Mouse (Mus musculus): ENCODE data around the gene Myo1g. TPM values are rescaled to one million over a fixed set of nuclear protein-coding genes. Genes with fewer than 3 reads are reported as not detected.

Myo1g gene
- 0.04 TPM for polyA plus RNA-seq (2012; fragmentation: generic; extraction: Trizol)
- long read RNA-seq, experiment 1: 0 reads
- long read RNA-seq, experiment 2: 0 reads

DNA sequence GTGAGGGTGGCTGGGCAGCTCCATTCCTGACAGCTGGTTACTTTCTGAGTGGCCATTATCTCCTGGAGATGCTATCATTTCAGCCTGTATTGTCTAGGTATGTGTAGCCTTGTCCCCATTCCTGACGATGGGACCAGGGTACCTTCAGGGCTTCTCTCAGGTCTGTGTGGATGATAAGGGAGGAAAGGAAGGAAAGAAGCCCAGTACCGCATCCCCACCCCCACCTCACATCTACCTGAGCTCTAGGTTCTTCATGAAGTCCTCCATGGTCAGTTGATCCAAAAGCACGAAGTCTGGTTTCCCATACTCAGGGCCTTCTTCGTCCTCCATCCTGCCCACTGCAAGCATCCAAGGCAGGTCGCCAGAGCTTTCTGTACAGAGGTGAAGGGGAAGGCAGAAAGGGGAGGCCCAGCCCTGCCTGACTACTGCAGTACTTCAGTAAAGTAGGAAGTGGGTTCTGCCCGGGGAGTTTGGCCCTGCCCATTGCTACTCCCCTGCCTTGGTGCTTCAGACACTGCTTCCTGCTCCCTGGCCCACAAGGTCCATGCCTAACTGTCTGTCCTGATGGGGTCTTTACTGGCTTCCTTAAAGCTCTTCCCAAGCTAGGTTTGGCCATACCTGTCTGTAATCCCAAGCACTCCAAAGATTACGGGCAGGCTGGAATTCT lies at the start of gene Myo1g:
Gene Myo1g (minus strand): TSS at position 459 of the 667 bp plus-strand sequence.
- H3ac ChIP-seq (ENCODE audit: control insufficient read depth, insufficient read length, low read depth): no peak within 1 kb of the TSS
- no peak within 1 kb of the TSS for H3K4me3 ChIP-seq (ENCODE audit: insufficient read depth, poor library complexity, severe bottlenecking)
- peaks cover 7% of the 10 kb centered on the region for H3K79me2 ChIP-seq (ENCODE audit: control insufficient read depth, insufficient read depth)
- peaks cover 15% of the 10 kb centered on the region for H3K36me3 ChIP-seq (ENCODE audit: control insufficient read depth, insufficient read depth)
- no peak for TF ChIP-seq MAX (IDR thresholded peaks at IDR 0.05)
- no peak for TF ChIP-seq USF1 (IDR thresholded peaks at IDR 0.05; ENCODE audit: low read depth)
- TF ChIP-seq CEBPB (IDR thresholded peaks at IDR 0.05; ENCODE audit: low read depth): no peak
- TF ChIP-seq FOSL1 (IDR thresholded peaks at IDR 0.05; ENCODE audit: insufficient read depth, low read length, poor library complexity, severe bottlenecking): no peak
- H3K79me3 ChIP-seq (ENCODE audit: low read depth): peaks cover 6% of the 10 kb centered on the region
- H3K27me3 ChIP-seq (ENCODE audit: control insufficient read depth, insufficient read depth, insufficient read length): no peaks in the 10 kb centered on the region

DNA sequence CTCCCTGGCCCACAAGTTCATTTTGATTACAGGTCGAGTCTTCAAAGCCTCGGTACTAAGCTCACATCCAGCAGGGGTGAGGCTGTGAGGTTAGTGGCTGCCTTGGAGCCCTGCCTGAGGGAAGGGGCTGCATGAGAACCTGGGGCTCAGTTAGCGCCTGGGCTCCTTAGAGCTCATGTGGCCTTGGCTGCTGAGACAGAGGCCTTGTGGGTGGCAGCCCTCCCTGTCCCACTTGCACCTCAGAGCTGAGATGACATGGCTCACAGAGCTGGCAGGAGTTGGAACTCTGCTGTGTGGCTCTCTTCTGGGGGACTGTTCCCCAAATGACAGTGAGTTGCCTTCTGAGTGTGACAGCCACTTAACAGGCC lies 48.6 kb upstream of the Myo1g start:
- H3K36me3 ChIP-seq (ENCODE audit: control insufficient read depth, insufficient read depth): peaks cover 43% of the 10 kb centered on the region
- H3K4me3 ChIP-seq (ENCODE audit: insufficient read depth, poor library complexity, severe bottlenecking): no peak overlapping the region
- no peak for TF ChIP-seq CTCF (IDR thresholded peaks at IDR 0.05; ENCODE audit: control insufficient read depth, insufficient read depth, insufficient read length)
- no peak for TF ChIP-seq MYOG (IDR thresholded peaks at IDR 0.05; ENCODE audit: control insufficient read depth, extremely low read depth, insufficient read length)
- no peak for TF ChIP-seq CEBPB (IDR thresholded peaks at IDR 0.05; ENCODE audit: low read depth)
- TF ChIP-seq USF1 (IDR thresholded peaks at IDR 0.05; ENCODE audit: low read depth): no peak
- TF ChIP-seq FOSL1 (IDR thresholded peaks at IDR 0.05; ENCODE audit: insufficient read depth, low read length, poor library complexity, severe bottlenecking): no peak
- no peak for TF ChIP-seq MYOD1 (IDR thresholded peaks at IDR 0.05; ENCODE audit: control insufficient read depth, insufficient read length, low read depth)
- H3ac ChIP-seq (ENCODE audit: control insufficient read depth, insufficient read length, low read depth): no peak overlapping the region
- peaks cover 10% of the 10 kb centered on the region for H3K79me3 ChIP-seq (ENCODE audit: low read depth)
- peaks cover 60% of the 10 kb centered on the region for H3K79me2 ChIP-seq (ENCODE audit: control insufficient read depth, insufficient read depth)
- no peaks in the 10 kb centered on the region for H3K27me3 ChIP-seq (ENCODE audit: control insufficient read depth, insufficient read depth, insufficient read length)

DNA sequence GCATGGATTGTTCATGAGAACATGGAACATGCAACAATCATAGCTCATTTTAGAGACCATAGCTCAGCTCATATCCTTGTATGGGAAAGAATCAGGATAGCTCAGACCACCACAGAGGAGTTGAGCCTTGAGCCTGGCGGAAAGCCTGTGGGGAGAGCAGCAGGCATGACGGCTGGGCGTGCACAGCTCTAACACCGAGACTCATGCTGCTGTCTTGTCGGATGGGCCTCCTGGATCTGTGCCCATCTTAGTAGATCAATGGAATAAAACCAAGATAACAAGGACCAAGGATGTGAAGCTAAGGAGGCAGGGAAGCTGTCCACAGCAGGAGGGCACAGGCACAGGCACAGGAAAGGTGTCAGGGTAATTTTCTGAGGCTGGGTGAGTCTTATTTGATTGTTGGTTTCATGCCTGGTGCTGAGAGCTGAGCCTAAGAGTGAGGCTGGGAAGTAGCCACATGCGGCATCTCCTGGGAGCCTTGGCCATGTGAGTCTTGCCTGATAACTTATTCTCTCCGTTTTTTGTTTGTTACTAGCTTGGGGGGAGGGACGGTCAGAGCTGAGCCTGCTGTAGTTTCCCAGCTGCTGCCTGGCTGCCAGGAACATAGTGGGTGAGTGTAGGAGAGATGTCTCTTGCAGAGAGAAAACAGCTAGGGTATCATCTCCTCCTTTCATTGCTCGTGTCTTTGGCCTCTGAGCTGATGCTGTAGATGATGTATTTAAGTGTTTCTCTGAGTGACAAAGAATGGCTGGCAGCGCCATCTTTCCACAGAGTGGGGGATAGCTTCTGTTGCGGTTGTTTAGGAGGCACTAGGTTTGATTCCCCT lies 48.0 kb upstream of the Myo1g start:
- Histone ChIP-seq H3K79me2 (ENCODE audit: control insufficient read depth, insufficient read depth) (peaks cover 66% of the 10 kb centered on the region), H3K4me3 (ENCODE audit: insufficient read depth, poor library complexity, severe bottlenecking) (no peak overlapping the region), H3ac (ENCODE audit: control insufficient read depth, insufficient read length, low read depth) (no peak overlapping the region), H3K36me3 (ENCODE audit: control insufficient read depth, insufficient read depth) (peaks cover 46% of the 10 kb centered on the region), H3K27me3 (ENCODE audit: control insufficient read depth, insufficient read depth, insufficient read length) (no peaks in the 10 kb centered on the region), H3K79me3 (ENCODE audit: low read depth) (peaks cover 13% of the 10 kb centered on the region)
- TF ChIP-seq USF1 (IDR thresholded peaks at IDR 0.05; ENCODE audit: low read depth): no peak
- TF ChIP-seq CEBPB (IDR thresholded peaks at IDR 0.05; ENCODE audit: low read depth): no peak
- TF ChIP-seq MYOG (IDR thresholded peaks at IDR 0.05; ENCODE audit: control insufficient read depth, extremely low read depth, insufficient read length): no peak
- no peak for TF ChIP-seq MAX (IDR thresholded peaks at IDR 0.05)

DNA sequence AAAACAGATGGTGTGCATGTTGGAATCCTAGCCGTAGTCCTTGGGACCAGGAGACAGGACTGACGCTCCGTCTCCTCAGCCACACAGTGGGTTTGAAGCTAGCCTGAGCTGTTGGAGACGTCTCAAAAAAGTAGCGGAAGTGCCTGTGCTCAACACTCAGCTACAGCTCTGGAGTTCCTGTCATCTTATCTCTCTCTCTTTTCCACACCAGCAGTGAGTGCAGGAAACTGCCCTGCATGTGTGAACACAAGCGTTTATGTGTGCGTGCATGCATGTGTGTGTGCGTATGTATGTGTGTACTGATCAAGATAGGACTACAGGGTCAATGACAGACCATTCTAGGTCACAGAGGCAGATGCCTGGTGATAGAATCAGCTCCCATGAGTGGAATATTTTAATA lies 47.2 kb upstream of the Myo1g start:
- Histone ChIP-seq H3K79me2 (ENCODE audit: control insufficient read depth, insufficient read depth) (peaks cover 74% of the 10 kb centered on the region), H3K79me3 (ENCODE audit: low read depth) (peaks cover 18% of the 10 kb centered on the region), H3K4me3 (ENCODE audit: insufficient read depth, poor library complexity, severe bottlenecking) (no peak overlapping the region), H3ac (ENCODE audit: control insufficient read depth, insufficient read length, low read depth) (no peak overlapping the region), H3K27me3 (ENCODE audit: control insufficient read depth, insufficient read depth, insufficient read length) (no peaks in the 10 kb centered on the region), H3K36me3 (ENCODE audit: control insufficient read depth, insufficient read depth) (peaks cover 43% of the 10 kb centered on the region)
- no peak for TF ChIP-seq FOSL1 (IDR thresholded peaks at IDR 0.05; ENCODE audit: insufficient read depth, low read length, poor library complexity, severe bottlenecking)
- TF ChIP-seq MYOG (IDR thresholded peaks at IDR 0.05; ENCODE audit: control insufficient read depth, extremely low read depth, insufficient read length): no peak
- no peak for TF ChIP-seq CTCF (IDR thresholded peaks at IDR 0.05; ENCODE audit: control insufficient read depth, insufficient read depth, insufficient read length)
- no peak for TF ChIP-seq MAX (IDR thresholded peaks at IDR 0.05)
- no peak for TF ChIP-seq USF1 (IDR thresholded peaks at IDR 0.05; ENCODE audit: low read depth)
- TF ChIP-seq CEBPB (IDR thresholded peaks at IDR 0.05; ENCODE audit: low read depth): no peak
- no peak for TF ChIP-seq MYOD1 (IDR thresholded peaks at IDR 0.05; ENCODE audit: control insufficient read depth, insufficient read length, low read depth)

DNA sequence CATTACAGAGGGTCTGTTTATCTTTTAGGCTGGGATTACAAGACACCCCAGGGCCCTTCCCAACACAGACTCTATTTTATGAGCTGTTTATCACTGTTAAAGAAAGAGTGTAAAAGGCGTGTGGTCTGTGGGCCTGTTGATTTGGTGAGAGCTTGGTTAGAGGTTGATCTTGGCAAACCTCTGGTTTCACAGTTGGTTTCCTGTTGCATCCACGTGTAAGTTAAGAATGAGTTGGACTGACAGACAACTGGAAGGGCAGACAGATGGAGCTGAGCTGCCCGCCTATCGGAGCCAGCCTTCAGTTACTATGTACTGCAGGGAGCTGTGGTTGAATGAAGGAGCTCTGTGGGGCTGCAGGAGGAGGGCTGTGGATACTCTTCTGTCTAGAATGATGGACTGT lies 45.7 kb upstream of the Myo1g start:
- TF ChIP-seq USF1 (IDR thresholded peaks at IDR 0.05; ENCODE audit: low read depth) (no peak), FOSL1 (IDR thresholded peaks at IDR 0.05; ENCODE audit: insufficient read depth, low read length, poor library complexity, severe bottlenecking) (no peak), MYOD1 (IDR thresholded peaks at IDR 0.05; ENCODE audit: control insufficient read depth, insufficient read length, low read depth) (no peak), CEBPB (IDR thresholded peaks at IDR 0.05; ENCODE audit: low read depth) (no peak), MAX (IDR thresholded peaks at IDR 0.05) (no peak), MYOG (IDR thresholded peaks at IDR 0.05; ENCODE audit: control insufficient read depth, extremely low read depth, insufficient read length) (no peak), CTCF (IDR thresholded peaks at IDR 0.05; ENCODE audit: control insufficient read depth, insufficient read depth, insufficient read length) (no peak)
- peaks cover 42% of the 10 kb centered on the region for H3K36me3 ChIP-seq (ENCODE audit: control insufficient read depth, insufficient read depth)
- no peak overlapping the region for H3K4me3 ChIP-seq (ENCODE audit: insufficient read depth, poor library complexity, severe bottlenecking)
- no peak overlapping the region for H3ac ChIP-seq (ENCODE audit: control insufficient read depth, insufficient read length, low read depth)
- peaks cover 26% of the 10 kb centered on the region for H3K79me3 ChIP-seq (ENCODE audit: low read depth)
- no peaks in the 10 kb centered on the region for H3K27me3 ChIP-seq (ENCODE audit: control insufficient read depth, insufficient read depth, insufficient read length)
- peaks cover 79% of the 10 kb centered on the region for H3K79me2 ChIP-seq (ENCODE audit: control insufficient read depth, insufficient read depth)

Data from C2C12 (cell line).